Mouse (Mus musculus) liver, adult 2 months (tissue): Measurements from ENCODE around the gene Slc12a8.

Experiments
- CTCF ChIP-seq: fragments of 200-500 bp; IDR thresholded peaks from 2 replicates; pipeline ENCODE4 v1.5.1; 2011; ENCODE audit warnings: low read depth, low read length, control low read depth
- POLR2A ChIP-seq: fragments of 200-500 bp; IDR thresholded peaks from 2 replicates; pipeline ENCODE4 v1.6.1; 2011; ENCODE audit warnings: low read length, control low read depth; ENCODE audit not compliant: insufficient read depth; ENCODE audit errors: extremely low read depth

DNA sequence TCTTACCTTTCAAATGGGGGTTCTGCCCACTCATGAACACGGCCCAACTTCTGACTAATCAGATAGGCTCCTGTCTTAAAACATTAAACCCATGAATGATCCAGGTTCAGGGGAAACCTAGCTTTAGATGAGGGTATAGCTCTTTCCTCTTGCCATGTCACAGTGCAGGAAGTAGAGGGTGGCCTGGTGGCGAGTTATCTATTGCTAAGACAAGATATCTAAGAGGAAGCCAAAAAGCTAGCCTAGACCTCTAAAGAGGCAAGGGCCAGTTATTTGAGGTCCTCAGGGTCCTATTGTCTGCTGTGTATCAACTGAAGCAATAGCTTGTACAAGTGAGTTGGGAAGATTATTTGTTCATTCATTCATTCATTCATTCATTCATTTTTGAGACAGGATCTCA lies 151.3 kb downstream of the Slc12a8 start:
- TF ChIP-seq CTCF = no peak
- no peak for TF ChIP-seq POLR2A
